Mouse (Mus musculus) myocyte (in vitro differentiated cells): ENCODE results near the gene Add2. TPM values are rescaled to one million over a fixed set of nuclear protein-coding genes. Genes with fewer than 3 reads are reported as not detected.

Experiments
- H3K27me3 ChIP-seq: one replicate; pipeline ENCODE4 v1.6.1; 2011; ENCODE audit not compliant: control insufficient read depth, insufficient read depth, insufficient read length
- H3K36me3 ChIP-seq: one replicate; pipeline ENCODE4 v1.6.1; 2011; ENCODE audit not compliant: control insufficient read depth, insufficient read depth
- H3K4me2 ChIP-seq: one replicate; pipeline ENCODE4 v1.6.1; 2011; ENCODE audit warnings: low read depth, control low read depth
- H3K4me3 ChIP-seq: one replicate; pipeline ENCODE4 v1.5.1; 2011; ENCODE audit warnings: mild to moderate bottlenecking, control low read depth, moderate library complexity
- H3K79me2 ChIP-seq: one replicate; pipeline ENCODE4 v1.6.1; 2011; ENCODE audit not compliant: control insufficient read depth, insufficient read depth
- H3ac ChIP-seq: one replicate; pipeline ENCODE4 v1.6.1; 2011; ENCODE audit not compliant: control insufficient read depth, insufficient read length
- CEBPB ChIP-seq: IDR thresholded peaks from 2 replicates; pipeline ENCODE4 v1.6.1; 2011; ENCODE audit warnings: mild to moderate bottlenecking, moderate library complexity; ENCODE audit not compliant: poor library complexity, insufficient read depth, severe bottlenecking
- E2F4 ChIP-seq: IDR thresholded peaks from one replicate; pipeline ENCODE4 v1.6.1; 2011; ENCODE audit warnings: mild to moderate bottlenecking, control low read depth, moderate library complexity; ENCODE audit not compliant: insufficient read depth
- MAX ChIP-seq: IDR thresholded peaks from one replicate; pipeline ENCODE4 v1.6.1; 2011; ENCODE audit warnings: low read depth, mild to moderate bottlenecking, control low read depth
- MYOD1 ChIP-seq, 3 experiments: IDR thresholded peaks; one replicate each; pipeline ENCODE4 v1.6.1; 2011; ENCODE audit warnings: control low read depth in 2 of 3, low read depth in 2 of 3, mild to moderate bottlenecking in 2 of 3, moderate library complexity in 1 of 3; ENCODE audit not compliant: insufficient read length in 2 of 3, control insufficient read depth in 1 of 3
- MYOG ChIP-seq, 3 experiments: IDR thresholded peaks; one replicate each; pipeline ENCODE4 v1.6.1; 2011; ENCODE audit warnings: control low read depth in 2 of 3, low read depth in 2 of 3, mild to moderate bottlenecking in 2 of 3; ENCODE audit not compliant: insufficient read length in 2 of 3, control insufficient read depth in 1 of 3, insufficient read depth in 1 of 3
- POLR2A ChIP-seq: IDR thresholded peaks from one replicate; pipeline ENCODE4 v1.6.1; 2011; ENCODE audit warnings: low read depth, mild to moderate bottlenecking, control low read depth, moderate library complexity; ENCODE audit not compliant: insufficient read length
- POLR2AphosphoS2 ChIP-seq: IDR thresholded peaks from one replicate; pipeline ENCODE4 v1.6.1; 2011; ENCODE audit warnings: low read depth, control low read depth; ENCODE audit not compliant: insufficient read length
- REST ChIP-seq: IDR thresholded peaks from one replicate; pipeline ENCODE4 v1.6.1; 2011; ENCODE audit warnings: mild to moderate bottlenecking, control low read depth, moderate library complexity; ENCODE audit not compliant: insufficient read depth, insufficient read length
- SRF ChIP-seq: IDR thresholded peaks from one replicate; pipeline ENCODE4 v1.6.1; 2011; ENCODE audit warnings: low read depth; ENCODE audit not compliant: control insufficient read depth, insufficient read length
- TCF12 ChIP-seq: IDR thresholded peaks from one replicate; pipeline ENCODE4 v1.6.1; 2011; ENCODE audit warnings: mild to moderate bottlenecking, control low read depth; ENCODE audit not compliant: poor library complexity, insufficient read depth, severe bottlenecking
- TCF3 ChIP-seq: IDR thresholded peaks from one replicate; pipeline ENCODE4 v1.6.1; 2011; ENCODE audit warnings: low read depth, control low read depth; ENCODE audit not compliant: insufficient read length
- USF1 ChIP-seq: IDR thresholded peaks from one replicate; pipeline ENCODE4 v1.6.1; 2011; ENCODE audit warnings: low read depth, mild to moderate bottlenecking, control low read depth, moderate library complexity
- polyA plus RNA-seq: library from polyadenylated mRNA; unstranded; fragments of >200 nt; fragmentation: generic; extraction: Trizol; gene quantifications from one replicate; pipeline ENCODE4 v1.2.1, GENCODE M21; 2012; ENCODE audit warnings: missing spikeins

Add2 gene
- polyA plus RNA-seq, 1 experiment, result 3.6 TPM

GRCm38 (mm10) chr6:86103614-86104013, 75.1 kb downstream of the Add2 start:
- Histone ChIP-seq H3ac (no peak overlapping the region), H3K4me3 (no peak overlapping the region), H3K36me3 (no peaks in the 10 kb centered on the region), H3K79me2 (no peaks in the 10 kb centered on the region), H3K4me2 (no peak overlapping the region), H3K27me3 (peaks cover 14% of the 10 kb centered on the region)
- TF ChIP-seq TCF3, result no peak
- no peak for TF ChIP-seq TCF12
- TF ChIP-seq MAX, result no peak
- no peak for TF ChIP-seq SRF
- no peak for TF ChIP-seq E2F4
- TF ChIP-seq CEBPB, result no peak
- no peak for TF ChIP-seq POLR2AphosphoS2
- no peak for TF ChIP-seq POLR2A
- TF ChIP-seq MYOD1 (IDR thresholded peaks at IDR 0.05; ENCODE audit: control insufficient read depth in 1 of 3, insufficient read length in 2 of 3, low read depth in 2 of 3), result no peak
- no peak for TF ChIP-seq REST
- no peak for TF ChIP-seq MYOG (IDR thresholded peaks at IDR 0.05; ENCODE audit: control insufficient read depth in 1 of 3, insufficient read depth in 1 of 3, insufficient read length in 2 of 3, low read depth in 2 of 3)
- no peak for TF ChIP-seq USF1

GRCm38 (mm10) chr6:86104719-86105118, 76.2 kb downstream of the Add2 start:
- Histone ChIP-seq H3K36me3 (no peaks in the 10 kb centered on the region), H3ac (no peak overlapping the region), H3K4me3 (no peak overlapping the region), H3K27me3 (peaks cover 14% of the 10 kb centered on the region), H3K4me2 (no peak overlapping the region), H3K79me2 (no peaks in the 10 kb centered on the region)
- no peak for TF ChIP-seq REST
- TF ChIP-seq TCF3, result no peak
- TF ChIP-seq TCF12, result no peak
- TF ChIP-seq SRF, result no peak
- TF ChIP-seq POLR2AphosphoS2, result no peak
- no peak for TF ChIP-seq E2F4
- TF ChIP-seq MAX, result no peak
- TF ChIP-seq CEBPB, result no peak
- TF ChIP-seq MYOG (IDR thresholded peaks at IDR 0.05; ENCODE audit: control insufficient read depth in 1 of 3, insufficient read depth in 1 of 3, insufficient read length in 2 of 3, low read depth in 2 of 3), result no peak
- TF ChIP-seq MYOD1 (IDR thresholded peaks at IDR 0.05; ENCODE audit: control insufficient read depth in 1 of 3, insufficient read length in 2 of 3, low read depth in 2 of 3), result no peak
- TF ChIP-seq POLR2A, result no peak

GRCm38 (mm10) chr6:86106045-86106444, 77.6 kb downstream of the Add2 start:
- TF ChIP-seq POLR2A (no peak), USF1 (no peak), MYOD1 (IDR thresholded peaks at IDR 0.05; ENCODE audit: control insufficient read depth in 1 of 3, insufficient read length in 2 of 3, low read depth in 2 of 3) (no peak), TCF12 (no peak), TCF3 (no peak), MYOG (IDR thresholded peaks at IDR 0.05; ENCODE audit: control insufficient read depth in 1 of 3, insufficient read depth in 1 of 3, insufficient read length in 2 of 3, low read depth in 2 of 3) (no peak), MAX (no peak), SRF (no peak)
- peaks cover 17% of the 10 kb centered on the region for H3K27me3 ChIP-seq
- H3K4me3 ChIP-seq, result no peak overlapping the region
- H3K4me2 ChIP-seq, result no peak overlapping the region
- H3K79me2 ChIP-seq, result no peaks in the 10 kb centered on the region
- H3K36me3 ChIP-seq, result no peaks in the 10 kb centered on the region
- no peak overlapping the region for H3ac ChIP-seq

GRCm38 (mm10) chr6:86107101-86107500, 78.6 kb downstream of the Add2 start:
- TF ChIP-seq TCF3 (no peak), MAX (no peak), E2F4 (no peak), USF1 (no peak), SRF (no peak), TCF12 (no peak), MYOD1 (IDR thresholded peaks at IDR 0.05; ENCODE audit: control insufficient read depth in 1 of 3, insufficient read length in 2 of 3, low read depth in 2 of 3) (no peak), MYOG (IDR thresholded peaks at IDR 0.05; ENCODE audit: control insufficient read depth in 1 of 3, insufficient read depth in 1 of 3, insufficient read length in 2 of 3, low read depth in 2 of 3) (no peak), REST (no peak), CEBPB (no peak), POLR2AphosphoS2 (no peak), POLR2A (no peak)
- Histone ChIP-seq H3K27me3 (peaks cover 6% of the 10 kb centered on the region), H3K79me2 (no peaks in the 10 kb centered on the region), H3K4me3 (no peak overlapping the region), H3K4me2 (no peak overlapping the region), H3ac (no peak overlapping the region), H3K36me3 (no peaks in the 10 kb centered on the region)

GRCm38 (mm10) chr6:86115843-86116242, 87.4 kb downstream of the Add2 start:
- Histone ChIP-seq H3K4me3 (no peak overlapping the region), H3ac (no peak overlapping the region), H3K79me2 (no peaks in the 10 kb centered on the region), H3K4me2 (no peak overlapping the region), H3K27me3 (no peaks in the 10 kb centered on the region), H3K36me3 (no peaks in the 10 kb centered on the region)
- TF ChIP-seq E2F4, result no peak
- TF ChIP-seq MYOG (IDR thresholded peaks at IDR 0.05; ENCODE audit: control insufficient read depth in 1 of 3, insufficient read depth in 1 of 3, insufficient read length in 2 of 3, low read depth in 2 of 3), result no peak
